Mouse (Mus musculus): Measurements from ENCODE around the gene Ptx4.
"Not testable (repeated sequence)": the region's sequence is repeated elsewhere in the genome, so short reads cannot be mapped to it uniquely, and the experiment has no call there.

Ptx4 gene

DNA sequence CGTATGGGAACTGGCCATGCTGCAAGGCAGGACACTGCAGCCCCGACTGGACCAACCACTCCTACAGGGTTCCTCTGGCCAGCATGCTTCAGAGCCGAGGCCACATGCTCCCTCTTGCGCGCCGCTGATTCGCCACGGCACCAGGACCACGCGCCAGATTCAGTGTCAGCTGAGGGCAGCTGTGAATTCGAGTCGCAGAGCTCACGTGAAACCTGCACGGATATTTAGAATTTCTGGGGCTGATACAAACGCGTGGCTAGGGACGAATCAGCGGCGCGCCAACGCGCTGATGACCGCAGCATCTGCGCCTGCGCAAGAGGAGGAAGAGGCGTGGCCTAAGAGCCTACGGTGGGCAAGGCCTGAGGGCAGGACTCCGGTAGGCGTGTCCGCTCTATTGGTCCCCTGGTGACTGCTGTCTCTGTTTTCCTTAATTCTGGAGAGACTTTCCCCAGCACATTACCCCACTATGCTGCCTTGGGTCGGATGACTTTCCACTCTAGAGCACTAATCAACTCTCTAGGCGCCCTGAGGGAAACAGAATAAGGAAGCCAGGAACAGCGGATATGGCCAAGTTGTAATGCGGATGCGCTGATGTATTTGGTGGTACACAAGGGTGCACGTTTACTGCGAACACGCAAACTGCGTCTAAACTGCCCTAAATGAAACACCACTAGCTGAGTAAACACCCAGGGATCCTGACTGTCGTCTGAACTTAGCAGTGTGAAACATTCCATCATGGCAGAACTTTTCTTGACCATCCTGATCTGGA, 4.7 kb upstream of the Ptx4 start, which contains the start of gene Telo2:
Gene Telo2, minus strand, starts transcription at position 304 of the 769 bp plus-strand sequence.
- DNase-seq = peak; percentile 88 to 94

DNA sequence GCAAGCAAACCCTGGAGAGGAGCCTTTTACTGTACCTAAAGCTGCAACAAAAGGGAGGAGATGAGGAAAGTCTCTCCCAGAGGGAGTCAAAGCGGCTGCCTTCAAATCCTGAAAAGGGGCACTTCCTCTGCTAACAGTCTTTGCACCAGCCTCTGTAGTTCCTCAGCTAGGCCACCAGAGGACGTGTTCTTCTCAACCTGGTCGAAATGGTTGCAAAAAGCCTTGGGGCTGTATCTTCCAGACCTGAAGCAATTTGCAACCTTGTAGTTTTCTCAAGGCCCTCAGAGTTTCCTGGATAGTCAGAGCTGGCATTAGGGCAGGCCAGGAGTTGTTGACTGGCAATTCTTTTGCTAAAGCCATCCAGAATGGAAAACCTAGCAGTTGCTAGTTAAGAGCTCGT, 3.3 kb upstream of the Ptx4 start:
- DNase-seq = peak in 1 of 2 experiments; percentile 14

DNA sequence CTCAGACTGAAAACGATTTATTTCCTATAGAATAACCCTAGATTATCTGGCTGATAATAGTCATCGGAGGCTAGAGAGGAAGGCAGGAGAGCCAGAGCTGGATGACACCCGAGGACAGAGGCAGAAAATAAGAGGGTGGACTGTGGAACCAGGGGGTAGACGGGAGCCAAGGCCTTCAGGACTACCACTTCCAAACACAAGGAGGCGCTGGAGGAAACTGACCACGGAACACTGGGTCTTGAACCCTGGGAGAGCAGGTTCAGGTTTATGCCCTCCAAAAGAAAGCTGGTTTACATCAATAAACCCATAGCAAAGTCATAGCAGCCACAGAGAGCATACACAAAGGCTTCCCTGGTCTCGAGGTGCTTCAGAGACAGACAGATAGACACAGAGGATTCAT, 3.4 kb downstream of the Ptx4 start:
- peak in 1 of 2 experiments; percentile 43 for DNase-seq

DNA sequence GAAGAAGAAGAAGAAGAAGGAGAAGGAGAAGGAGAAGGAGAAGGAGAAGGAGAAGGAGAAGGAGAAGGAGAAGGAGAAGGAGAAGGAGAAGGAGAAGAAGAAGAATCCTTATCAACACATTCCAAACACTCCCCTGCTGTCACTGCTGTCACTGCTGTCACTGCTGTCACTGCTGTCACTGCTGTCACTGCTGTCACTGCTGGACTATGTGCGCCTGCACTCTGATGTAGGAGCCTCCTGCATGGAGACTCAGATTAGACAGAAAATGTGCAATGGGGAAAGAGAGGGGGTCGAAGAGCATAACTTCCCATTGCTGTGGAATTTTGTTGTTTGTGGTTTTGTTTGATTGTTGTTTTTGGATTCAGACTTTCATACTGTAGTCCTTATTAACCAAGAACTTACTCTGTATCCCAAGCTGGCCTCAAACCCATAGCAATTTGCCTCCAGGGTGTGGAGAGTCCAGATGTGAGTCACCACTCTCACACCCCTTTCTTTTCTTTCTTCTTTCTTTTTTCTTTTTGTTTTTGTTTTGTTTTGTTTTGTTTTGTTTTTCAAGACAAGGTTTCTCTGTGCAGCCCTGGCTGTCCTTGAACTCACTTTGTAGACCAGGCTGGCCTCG, 5.0 kb downstream of the Ptx4 start:
- not testable (repeated sequence) for DNase-seq

DNA sequence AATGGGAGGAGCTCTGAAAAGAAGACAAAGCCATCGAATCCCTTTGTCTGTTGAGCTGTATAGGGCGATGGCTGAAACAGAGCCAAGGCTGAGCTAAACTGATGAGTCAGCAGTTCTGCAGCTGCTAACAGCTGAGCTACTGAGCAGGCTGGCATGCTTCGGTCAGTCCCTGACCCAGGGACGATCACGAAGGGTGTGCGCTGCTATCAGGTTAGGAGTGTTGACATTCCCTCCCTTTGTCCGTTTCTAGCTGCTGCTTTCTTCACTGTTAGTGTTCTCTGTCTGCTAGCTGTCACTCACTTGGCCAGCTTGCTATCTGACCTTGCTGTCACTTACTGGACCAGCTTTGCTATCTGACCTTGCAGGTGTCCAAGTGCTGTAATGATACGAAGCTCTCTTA, 6.5 kb downstream of the Ptx4 start:
- no peak for DNase-seq

DNA sequence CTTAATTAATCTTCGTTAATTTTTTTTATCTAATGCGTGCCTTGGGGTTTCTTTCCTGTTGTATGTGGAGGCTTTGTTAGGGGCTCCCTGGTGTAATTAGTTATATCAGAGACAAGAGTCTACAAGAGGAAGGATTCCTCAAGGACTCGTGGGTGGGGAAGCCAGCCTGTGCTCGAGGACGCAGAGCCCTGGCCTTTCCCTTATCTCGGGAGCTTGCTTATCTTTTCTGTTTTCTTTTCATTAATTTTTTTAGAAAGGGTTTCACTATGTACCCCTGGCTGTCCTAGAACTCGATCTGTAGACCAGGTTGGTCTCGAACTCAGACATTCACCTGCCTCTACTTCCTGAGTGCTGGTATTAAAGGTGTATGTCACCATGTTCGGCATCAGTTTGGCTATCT, 7.1 kb downstream of the Ptx4 start:
- DNase-seq = no peak

DNA sequence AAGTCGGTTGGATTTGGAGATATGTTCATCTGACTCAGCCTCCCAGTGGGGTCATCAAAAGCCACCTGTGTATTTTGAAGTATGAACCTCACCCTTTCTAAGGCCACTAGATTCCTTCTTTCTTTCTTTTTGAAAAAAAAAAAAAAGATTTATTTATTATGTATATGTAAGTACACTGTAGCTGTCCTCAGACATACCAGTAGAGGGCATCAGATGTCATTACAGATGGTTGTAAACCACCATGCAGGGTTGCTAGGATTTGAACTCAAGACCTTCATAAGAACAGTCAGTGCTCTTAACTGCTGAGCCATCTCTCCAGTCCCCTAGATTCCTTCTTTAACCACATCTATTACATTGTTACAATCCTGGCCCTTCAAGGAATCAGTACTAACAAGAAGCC, 9.5 kb downstream of the Ptx4 start:
- DNase-seq = no peak

DNA sequence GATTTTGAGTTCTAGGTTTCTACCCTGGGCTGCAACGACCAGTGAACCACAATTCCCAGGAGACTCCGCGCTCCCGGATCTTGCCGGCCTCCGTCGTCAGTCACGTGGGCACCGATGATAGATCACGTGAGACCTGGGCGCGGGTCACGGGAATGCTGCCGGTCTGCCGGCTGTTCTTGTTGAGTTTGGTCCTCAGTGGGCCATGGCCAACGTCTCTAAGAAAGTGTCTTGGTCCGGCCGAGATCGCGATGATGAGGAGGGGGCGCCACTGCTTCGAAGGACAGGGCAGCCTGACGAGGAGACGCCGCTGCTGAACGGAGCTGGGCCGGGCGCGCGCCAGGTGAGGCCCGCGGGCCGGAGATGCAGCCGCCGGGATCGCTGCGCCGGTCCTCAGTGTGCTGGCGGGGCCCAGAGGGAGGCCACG, 12.7 kb downstream of the Ptx4 start, which contains the start of gene Clcn7:
Gene Clcn7, plus strand, starts transcription at position 117 of the 424 bp plus-strand sequence.
- DNase-seq = peak; percentile 84 to 88

DNA sequence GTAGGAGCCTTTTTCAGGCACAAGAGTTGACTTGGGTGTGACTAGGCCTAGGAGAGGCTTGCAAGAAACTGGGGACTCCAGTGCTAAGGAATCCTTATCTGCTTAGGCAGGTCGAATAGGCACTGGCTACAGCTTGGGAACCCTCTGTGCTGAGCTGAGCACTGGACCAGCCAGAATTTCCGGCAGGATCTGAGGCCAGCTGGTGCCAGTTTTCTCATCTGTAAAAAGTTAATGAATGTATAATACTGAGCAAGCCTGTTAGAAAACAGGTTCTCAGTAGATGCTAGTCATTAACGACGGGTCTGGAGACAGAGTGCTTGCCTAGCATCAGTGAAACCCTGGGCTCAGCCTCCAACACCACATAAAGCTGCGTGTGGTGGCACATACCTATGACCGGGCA, 15.1 kb downstream of the Ptx4 start:
- DNase-seq = no peak

DNA sequence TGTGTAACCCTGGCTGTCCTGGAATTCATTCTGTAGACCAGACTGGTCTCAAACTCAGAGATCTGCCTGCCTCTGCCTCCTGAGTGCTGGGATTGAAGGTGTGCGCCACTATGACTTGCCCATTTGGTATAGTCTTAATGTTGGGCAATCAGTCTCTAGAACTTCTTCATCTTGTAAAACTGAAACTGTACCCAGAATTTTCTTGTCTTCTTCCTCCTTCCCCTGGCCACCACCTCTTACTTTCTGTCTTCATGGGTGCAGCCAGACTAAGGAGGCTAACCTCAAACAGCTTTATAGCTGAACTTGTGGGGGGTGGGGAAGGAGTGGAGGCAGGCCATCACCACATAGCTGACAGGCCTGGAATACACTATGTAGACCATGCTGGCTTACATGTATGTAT, 18.2 kb downstream of the Ptx4 start:
- no peak for DNase-seq

DNA sequence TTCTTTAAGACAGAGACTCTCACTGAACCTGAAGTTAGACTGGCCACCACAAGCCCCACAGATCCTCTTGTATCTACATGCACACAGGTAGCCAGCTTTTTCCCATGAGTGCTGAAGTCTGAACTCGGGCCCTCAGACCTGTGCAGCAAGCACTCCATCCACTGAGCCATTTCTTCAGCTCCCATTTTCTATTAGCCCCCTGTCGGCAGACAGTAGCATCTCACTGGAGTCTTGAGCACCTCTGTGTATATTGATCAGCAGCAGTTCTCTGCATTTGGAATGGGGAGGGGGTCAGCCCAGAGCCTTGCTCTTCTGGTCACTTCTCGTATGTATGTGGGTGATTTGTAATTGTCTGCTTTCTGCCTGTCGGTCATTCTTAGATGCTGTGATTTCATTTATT, 19.4 kb downstream of the Ptx4 start:
- no peak for DNase-seq

DNA sequence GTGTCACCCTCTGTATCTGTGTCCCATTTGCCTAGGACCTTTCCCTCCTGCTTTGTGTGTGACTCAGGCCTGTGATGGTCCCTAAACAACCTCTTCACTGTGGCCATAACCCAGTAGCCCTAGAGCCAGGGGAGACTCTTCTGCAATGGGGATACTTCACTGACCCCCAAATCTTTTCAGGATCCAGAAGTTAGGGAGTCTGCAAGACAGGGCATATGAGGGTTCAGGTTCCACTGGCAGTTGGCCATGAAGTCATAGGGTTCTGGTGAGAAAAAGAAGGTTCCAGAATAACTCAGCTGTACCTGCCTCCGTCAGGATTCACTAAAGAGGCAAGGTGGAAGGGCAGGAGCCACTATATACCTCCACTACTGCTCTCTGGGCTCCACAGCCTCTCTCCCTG, 41.6 kb downstream of the Ptx4 start, which contains the start of gene Ccdc154:
Gene Ccdc154, plus strand, starts transcription at position 301 of the 400 bp plus-strand sequence.
- no peak for DNase-seq

DNA sequence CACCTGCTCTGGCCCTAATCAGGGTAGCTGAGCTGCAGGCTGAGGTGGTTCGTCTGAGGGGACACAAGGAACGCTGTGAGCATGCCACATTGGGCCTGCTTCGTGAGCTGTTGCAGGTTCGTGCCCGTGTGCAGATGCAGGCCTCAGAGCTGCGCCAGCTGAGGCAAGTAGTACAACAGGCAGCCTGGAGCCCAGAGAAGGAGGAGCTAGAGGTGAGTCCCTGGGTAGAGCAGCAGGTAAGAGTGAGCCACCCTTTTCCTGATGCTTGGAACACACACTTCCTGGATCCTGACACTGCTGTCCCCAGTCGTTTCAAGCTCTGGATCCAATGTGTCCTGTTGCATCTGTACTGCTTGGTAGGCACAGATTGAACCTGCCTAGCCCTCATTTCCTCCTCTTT, 42.8 kb downstream of the Ptx4 start:
- no peak for DNase-seq

DNA sequence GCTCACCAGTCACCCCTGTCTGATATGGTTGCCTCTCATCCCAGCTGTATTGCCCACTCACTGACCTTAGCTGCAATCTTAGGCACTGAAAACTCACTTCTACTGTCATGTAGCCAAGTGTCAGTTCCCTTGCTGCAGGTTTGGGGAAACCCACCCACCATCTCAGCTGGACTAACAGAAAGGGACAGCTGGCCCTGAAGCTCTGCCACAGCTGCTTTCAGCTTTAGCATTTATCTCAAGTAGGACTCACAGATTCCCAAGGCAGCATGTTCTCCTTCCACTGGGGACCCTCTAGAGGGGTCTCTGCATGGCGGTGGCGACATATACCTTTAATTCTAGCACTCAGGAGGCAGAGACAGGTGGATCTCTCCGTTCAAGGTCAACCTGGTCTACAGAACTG, 44.2 kb downstream of the Ptx4 start:
- no peak for DNase-seq

DNA sequence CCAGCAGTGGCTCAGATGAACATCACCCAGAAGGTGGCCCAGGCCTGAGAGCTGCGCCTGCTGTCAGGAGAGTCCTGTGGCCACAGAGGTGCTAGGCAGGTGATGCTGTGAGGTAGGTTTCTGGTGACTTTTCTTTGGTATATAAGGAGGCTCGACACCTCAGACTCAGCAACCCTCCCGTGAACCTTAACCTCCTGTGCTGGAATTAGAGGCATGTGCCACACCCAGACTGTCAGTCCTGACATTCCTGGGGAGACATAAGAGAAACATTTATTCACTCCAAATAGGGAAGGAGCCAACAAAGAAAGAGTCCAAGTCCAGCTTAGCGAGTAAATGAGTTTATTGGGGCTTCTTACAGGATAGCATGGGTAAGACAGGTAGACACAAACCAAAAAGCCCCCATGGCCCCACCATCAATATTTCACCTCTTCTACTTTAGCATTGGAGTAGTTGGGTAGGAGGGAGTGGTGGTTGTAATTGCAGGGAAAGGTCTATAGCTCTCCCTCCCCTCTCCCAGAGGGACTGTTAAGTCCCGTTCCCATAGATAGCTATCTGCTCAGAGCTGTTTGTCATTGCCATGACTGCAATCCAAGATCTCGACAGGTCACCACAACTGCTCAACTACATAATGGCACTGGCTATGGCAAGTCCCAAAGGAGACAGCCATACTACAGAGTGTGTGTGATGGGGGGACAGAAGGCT, 45.6 kb downstream of the Ptx4 start:
- no peak for DNase-seq

DNA sequence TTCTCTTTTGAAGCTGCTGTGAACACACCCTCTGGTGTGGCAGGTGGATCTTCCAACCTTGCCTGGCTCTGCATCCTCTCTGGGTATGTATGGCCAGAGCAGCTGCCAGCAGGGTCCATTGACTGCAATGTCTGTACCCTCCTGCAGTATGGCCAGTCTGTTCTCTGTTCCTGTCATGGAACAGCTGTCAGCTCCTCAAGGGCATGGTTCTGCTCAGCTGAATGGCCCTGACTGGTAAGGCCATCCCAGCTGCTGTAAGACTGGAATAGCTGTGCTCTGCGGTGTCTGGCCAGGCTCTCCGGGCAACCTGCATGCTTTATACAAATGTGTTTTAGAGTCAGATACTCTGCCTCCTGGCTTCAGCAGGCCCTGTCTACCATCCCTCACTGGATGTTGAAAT, 49.1 kb downstream of the Ptx4 start:
- DNase-seq = no peak

DNA sequence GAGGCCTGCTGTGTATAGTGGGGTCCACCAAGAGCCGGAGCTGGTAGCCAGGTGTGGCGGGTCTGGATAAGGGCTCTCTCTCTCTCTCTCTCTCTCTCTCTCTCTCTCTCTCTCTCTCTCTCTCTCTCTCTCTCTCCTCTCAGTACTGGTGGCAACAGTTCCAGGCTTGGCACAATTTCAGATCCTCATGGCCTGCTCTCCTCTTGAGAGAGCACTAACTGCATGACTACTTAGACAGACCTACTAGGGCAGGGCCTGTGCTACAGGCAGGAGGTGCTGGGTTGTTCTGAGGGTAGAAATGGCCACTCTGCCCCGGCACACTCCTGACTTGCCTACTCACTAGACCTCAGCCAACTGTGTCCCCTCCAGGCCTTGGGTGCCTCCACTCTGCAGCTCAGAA, 52.0 kb downstream of the Ptx4 start:
- DNase-seq = no peak

Data from spleen, adult 18-20 months (tissue).